Mouse (Mus musculus): ENCODE data around the gene Itga7. TPM values are rescaled to one million over a fixed set of nuclear protein-coding genes. Genes with fewer than 3 reads are reported as not detected.

The Itga7 gene
- total RNA-seq (2022), result 100 to 1,000 TPM; 161 to 179 (median 167) TPM

- no peak for DNase-seq (ENCODE audit: low spot score)
Observed at GRCm38 (mm10) chr10:128933574-128933973, at the start of gene Itga7. Itga7 (plus strand) TSS chr10:128933818.

GRCm38 (mm10) chr10:128888941-128889827 is 44.4 kb upstream of the Itga7 start:
- no peak for DNase-seq (ENCODE audit: low spot score)

DNA sequence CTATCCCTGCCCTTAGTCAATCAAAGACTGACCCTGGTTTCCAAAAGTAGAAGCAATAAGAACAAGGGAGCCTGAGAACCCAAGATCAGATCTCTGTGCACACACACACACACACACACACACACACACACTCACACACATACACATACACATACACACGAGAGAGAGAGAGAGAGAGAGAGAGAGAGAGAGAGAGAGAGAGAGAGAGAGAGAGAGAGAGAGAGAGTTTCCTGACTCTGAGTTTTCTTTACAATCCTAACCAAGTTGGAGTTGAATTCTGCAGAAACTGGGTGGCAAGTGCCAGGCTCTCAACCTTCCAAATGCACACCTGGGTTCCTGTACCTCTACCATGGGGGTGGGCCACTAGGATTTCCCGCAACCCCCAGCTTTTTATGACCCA is 43.8 kb upstream of the Itga7 start:
- DNase-seq (ENCODE audit: low spot score), result no peak

- no peak for DNase-seq (ENCODE audit: low spot score)
Observed at GRCm38 (mm10) chr10:128890383-128891295, 43.0 kb upstream of the Itga7 start.

GRCm38 (mm10) chr10:128891296-128892094 is 42.1 kb upstream of the Itga7 start, which contains the start of gene Gdf11:
Gdf11 (minus strand) TSS chr10:128891718.
- DNase-seq (ENCODE audit: low spot score), result no peak

DNA sequence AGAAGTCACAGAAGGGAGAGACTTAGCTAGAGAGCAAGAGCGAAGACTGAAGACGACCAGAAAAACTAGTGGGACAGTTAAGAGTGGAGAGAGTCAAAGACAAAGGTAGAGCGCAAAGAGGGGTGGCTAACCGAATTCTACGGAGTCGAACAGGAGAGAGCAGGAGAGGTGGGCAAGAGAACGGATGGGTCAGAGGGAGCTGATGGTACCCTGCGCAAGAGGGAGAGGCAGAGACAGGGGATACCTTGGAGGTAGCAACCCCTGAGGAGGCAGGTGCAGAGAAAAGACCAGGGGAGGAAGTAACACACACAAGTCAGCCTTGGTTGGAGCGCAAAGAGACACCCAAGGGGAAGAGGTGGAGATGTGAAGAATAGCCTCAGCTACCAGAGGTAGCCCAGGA is 41.4 kb upstream of the Itga7 start:
- no peak for DNase-seq (ENCODE audit: low spot score)

GRCm38 (mm10) chr10:128895437-128895836 is 38.2 kb upstream of the Itga7 start:
- DNase-seq (ENCODE audit: low spot score), result peak; percentile 89

- DNase-seq (ENCODE audit: low spot score), result no peak
Observed at GRCm38 (mm10) chr10:128895952-128896693, 37.5 kb upstream of the Itga7 start.

GRCm38 (mm10) chr10:128896807-128897206 is 36.8 kb upstream of the Itga7 start:
- no peak for DNase-seq (ENCODE audit: low spot score)

DNA sequence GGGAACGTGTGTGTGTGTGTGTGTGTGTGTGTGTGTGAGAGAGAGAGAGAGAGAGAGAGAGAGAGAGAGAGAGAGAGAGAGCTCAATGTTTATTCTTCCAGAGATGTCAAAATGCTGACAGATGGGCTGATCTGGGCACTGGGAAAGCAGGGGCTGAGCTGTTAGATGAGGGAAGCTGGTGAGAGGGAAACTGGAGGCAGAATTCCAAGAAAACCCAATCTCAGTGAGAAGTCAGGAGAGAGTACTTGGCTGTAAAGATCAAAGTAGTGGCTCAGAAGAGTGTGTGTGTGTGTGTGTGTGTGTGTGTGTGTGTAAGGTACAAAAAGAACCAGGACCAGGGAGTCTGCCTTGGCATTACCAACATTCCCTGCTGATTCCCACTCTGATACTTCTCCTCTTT is 36.1 kb upstream of the Itga7 start:
- DNase-seq (ENCODE audit: low spot score), result no peak

GRCm38 (mm10) chr10:128899759-128900490 is 33.7 kb upstream of the Itga7 start:
- no peak for DNase-seq (ENCODE audit: low spot score)

GRCm38 (mm10) chr10:128900698-128901097 is 32.9 kb upstream of the Itga7 start, which contains the start of gene Cd63:
Cd63 (plus strand) TSS chr10:128900989.
- DNase-seq (ENCODE audit: low spot score), result no peak

DNA sequence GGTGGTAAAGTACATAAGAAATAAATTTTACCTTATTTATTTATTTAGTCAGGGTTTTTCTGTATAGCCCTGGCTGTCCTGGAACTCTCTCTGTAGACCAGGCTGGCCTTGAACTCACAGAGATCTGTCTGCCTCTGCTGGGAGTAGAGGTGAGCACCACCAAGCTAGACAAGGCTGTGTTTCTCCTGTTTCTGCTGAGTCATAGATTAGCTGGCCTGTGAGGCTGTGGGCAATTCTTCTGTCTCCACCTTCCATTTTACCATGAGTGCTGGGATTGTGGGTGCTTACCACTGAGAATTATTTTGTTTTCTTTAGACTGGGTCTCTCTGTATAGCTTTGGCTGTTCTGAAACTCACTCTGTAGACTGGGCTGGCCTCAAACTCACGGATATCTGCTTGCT is 32.2 kb upstream of the Itga7 start:
- no peak for DNase-seq (ENCODE audit: low spot score)

GRCm38 (mm10) chr10:128902409-128902988 is 31.1 kb upstream of the Itga7 start:
- no peak for DNase-seq (ENCODE audit: low spot score)

- no peak for DNase-seq (ENCODE audit: low spot score)
Observed at GRCm38 (mm10) chr10:128904812-128905211, 28.8 kb upstream of the Itga7 start.

DNA sequence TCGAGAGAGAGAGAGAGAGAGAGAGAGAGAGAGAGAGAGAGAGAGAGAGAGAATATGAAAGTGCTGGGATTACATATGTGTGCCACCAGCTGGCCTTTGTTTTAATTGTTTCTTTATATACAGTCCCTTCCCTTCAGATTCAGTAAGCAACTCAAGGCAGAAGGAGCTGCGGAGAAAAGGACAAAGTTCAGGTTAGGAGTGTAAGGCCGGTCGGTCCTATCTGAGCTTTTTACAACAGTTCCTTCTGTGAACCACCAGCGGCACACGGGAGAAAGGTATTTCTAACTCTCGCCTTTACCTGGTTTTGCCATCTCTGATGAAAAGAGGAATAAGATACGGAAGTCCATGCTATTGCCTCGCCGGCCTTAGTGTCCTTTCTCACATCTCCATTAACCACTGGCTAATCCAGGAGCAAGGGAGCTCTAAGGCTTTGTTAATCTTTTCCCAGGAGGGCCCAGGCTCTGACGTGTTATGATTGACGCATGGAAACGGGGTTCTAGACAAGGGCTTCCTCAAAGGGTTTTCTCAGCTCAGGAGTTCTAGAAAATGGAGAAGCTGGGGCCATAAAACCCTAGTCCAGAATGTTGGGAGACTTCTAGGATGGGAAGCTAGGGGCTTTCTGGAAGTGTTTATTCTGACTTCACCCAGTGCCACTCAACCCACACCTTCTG is 24.7 kb upstream of the Itga7 start:
- no peak for DNase-seq (ENCODE audit: low spot score)

DNA sequence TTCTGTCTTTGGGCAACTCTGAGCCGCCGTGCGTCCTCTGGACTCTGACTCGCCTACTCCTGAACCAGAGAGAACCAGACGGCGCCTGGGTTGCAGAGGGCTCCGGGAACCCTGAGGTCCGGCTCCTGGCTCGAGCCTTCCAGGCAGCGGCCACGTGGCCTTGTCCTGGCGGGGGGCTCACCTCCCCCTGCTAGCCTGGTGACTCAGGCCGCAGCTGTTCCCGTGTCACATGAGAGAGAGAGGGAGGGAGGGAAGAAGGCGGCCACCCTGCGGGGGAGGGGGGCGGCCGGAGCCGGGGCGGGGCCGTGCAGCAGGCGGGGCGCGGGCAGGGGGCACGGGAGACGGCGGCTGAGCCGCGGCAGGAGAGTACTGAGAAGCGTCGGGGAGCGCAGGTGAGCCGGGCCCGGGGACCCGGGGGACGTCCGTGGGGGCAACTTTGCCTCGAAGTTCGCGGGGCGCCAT is 24.0 kb upstream of the Itga7 start:
- DNase-seq (ENCODE audit: low spot score), result peak; percentile 86

- no peak for DNase-seq (ENCODE audit: low spot score)
Observed at GRCm38 (mm10) chr10:128910066-128910841, 23.4 kb upstream of the Itga7 start.
